26 mouse cellular contexts compared by ENCODE assay signal in the genomic region with DNA sequence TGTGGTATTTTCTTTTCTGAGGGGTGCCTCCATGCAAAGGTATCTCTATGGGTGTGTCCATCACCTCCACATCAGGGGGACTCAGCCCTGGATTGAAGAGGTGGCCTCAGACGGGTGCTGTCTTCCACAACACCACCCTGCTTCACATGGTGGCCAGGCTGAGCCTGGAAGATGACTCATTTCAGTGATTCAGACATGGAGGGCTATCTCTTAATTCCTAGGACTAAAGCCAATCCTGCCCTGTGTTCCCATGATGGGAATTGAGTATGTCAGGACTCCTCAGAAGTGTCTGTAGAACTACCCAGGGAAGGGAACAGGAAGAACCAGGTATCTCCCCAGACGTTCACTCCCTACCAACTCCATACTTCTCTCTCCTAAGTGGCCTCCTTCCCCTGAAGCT. TPM values are rescaled to one million over a fixed set of nuclear protein-coding genes. Genes with fewer than 3 reads are reported as not detected.
DNase-seq lines count a peak whose midpoint lies in the region; ATAC-seq and TF ChIP-seq lines count a peak whose summit lies in the region.
"Had no signal": no experiment of that assay in that cellular context is flagged by ENCODE, and none has a peak within 500 bp of the region (broad histone marks: within the 10 kb centered on the region; RNA-seq: fewer than 3 reads in every experiment).

No protein-coding gene starts in this region.

- H3K4me3 ChIP-seq in lung, postnatal 0 days (ENCODE audit: low read depth, low read length), result no peak overlapping the region
- no peak overlapping the region for H3K4me3 ChIP-seq in C2C12 (ENCODE audit: insufficient read depth, poor library complexity, severe bottlenecking)
- H3K4me3 ChIP-seq in liver, embryonic 12.5 days, result no peak overlapping the region
- H3K4me3 ChIP-seq in forebrain, embryonic 12.5 days (replicated peaks), result no peak overlapping the region
- H3K4me3 ChIP-seq: embryonic facial prominence, embryonic 13.5 days; embryonic facial prominence, embryonic 15.5 days; erythroblast, embryonic 14.5 days; forebrain, embryonic 10.5 days; forebrain, embryonic 13.5 days; forebrain, embryonic 15.5 days had no signal

- no peaks in the 10 kb centered on the region for H3K79me3 ChIP-seq in C2C12 (ENCODE audit: low read depth)

- no peak overlapping the region for H3K27ac ChIP-seq in lung, postnatal 0 days (ENCODE audit: low read length)
- H3K27ac ChIP-seq in liver, embryonic 12.5 days, result no peak overlapping the region
- H3K27ac ChIP-seq in forebrain, embryonic 12.5 days, result no peak overlapping the region
- H3K27ac ChIP-seq: embryonic facial prominence, embryonic 13.5 days; embryonic facial prominence, embryonic 15.5 days; forebrain, embryonic 10.5 days; forebrain, embryonic 13.5 days; forebrain, embryonic 15.5 days had no signal

- no peak for TF ChIP-seq EP300 in lung, postnatal 0 days (IDR thresholded peaks at IDR 0.05)

- H3K4me2 ChIP-seq in lung, postnatal 0 days (replicated peaks; ENCODE audit: low read depth, low read length), result no peak overlapping the region
- H3K4me2 ChIP-seq in liver, embryonic 12.5 days, result no peak overlapping the region
- H3K4me2 ChIP-seq in forebrain, embryonic 12.5 days, result no peak overlapping the region
- H3K4me2 ChIP-seq: embryonic facial prominence, embryonic 13.5 days; embryonic facial prominence, embryonic 15.5 days; forebrain, embryonic 13.5 days; forebrain, embryonic 15.5 days had no signal

- no peak overlapping the region for H3K9ac ChIP-seq in lung, postnatal 0 days (replicated peaks; ENCODE audit: low read depth)
- H3K9ac ChIP-seq in liver, embryonic 12.5 days, result no peak overlapping the region
- H3K9ac ChIP-seq in forebrain, embryonic 12.5 days, result no peak overlapping the region
- H3K9ac ChIP-seq: embryonic facial prominence, embryonic 13.5 days; embryonic facial prominence, embryonic 15.5 days; forebrain, embryonic 13.5 days; forebrain, embryonic 15.5 days; forebrain, postnatal 0 days had no signal

- 72% methylated on average over 2 of the region's 2 CpGs for WGBS in lung, postnatal 0 days
- WGBS in liver, embryonic 12.5 days (ENCODE audit: insufficient replicate concordance), result 49% methylated on average over 2 of the region's 2 CpGs
- 76% methylated on average over 2 of the region's 2 CpGs for WGBS in forebrain, embryonic 12.5 days

- no peak for TF ChIP-seq CTCF in lung, postnatal 0 days (IDR thresholded peaks at IDR 0.05)
- no peak for TF ChIP-seq CTCF in C2C12 (IDR thresholded peaks at IDR 0.05; ENCODE audit: control insufficient read depth, insufficient read depth, insufficient read length)

- ATAC-seq in lung, postnatal 0 days, result no peak
- ATAC-seq in liver, embryonic 12.5 days, result no peak
- ATAC-seq in forebrain, embryonic 12.5 days (ENCODE audit: low FRiP score), result no peak
- ATAC-seq: forebrain, embryonic 13.5 days; forebrain, embryonic 15.5 days; forebrain, postnatal 0 days had no signal

- no peak overlapping the region for H3ac ChIP-seq in C2C12 (ENCODE audit: control insufficient read depth, insufficient read length, low read depth)

- no peaks in the 10 kb centered on the region for H3K9me3 ChIP-seq in lung, postnatal 0 days (ENCODE audit: low read length)
- no peaks in the 10 kb centered on the region for H3K9me3 ChIP-seq in liver, embryonic 12.5 days (replicated peaks)
- no peaks in the 10 kb centered on the region for H3K9me3 ChIP-seq in forebrain, embryonic 12.5 days
- H3K9me3 ChIP-seq: embryonic facial prominence, embryonic 13.5 days; embryonic facial prominence, embryonic 15.5 days; forebrain, embryonic 10.5 days; forebrain, embryonic 13.5 days; forebrain, embryonic 15.5 days had no signal

- DNase-seq in lung, postnatal 0 days (ENCODE audit: low spot score), result peak; percentile 4
- no peak for DNase-seq in lung, postnatal 25 days (ENCODE audit: low spot score)
- DNase-seq in 3T3-L1 (ENCODE audit: low read depth, low spot score), result peak; percentile 80
- peak; percentile 79 for DNase-seq in NIH3T3 (ENCODE audit: low read depth)
- no peak for DNase-seq in lung, adult 18-20 months
- DNase-seq: adrenal gland, adult 2 months; adrenal gland, postnatal 10 days; adrenal gland, postnatal 25 days; B cell, adult 2 months; cerebellum, adult 11 months; cerebellum, adult 18-20 months; cerebellum, adult 8-10 months; cerebellum, adult 9-11 months; cerebellum, postnatal 14 days; cerebellum, postnatal 36 days; embryo, embryonic 11 days; forebrain, postnatal 0 days had no signal

- H3K79me2 ChIP-seq in C2C12 (ENCODE audit: control insufficient read depth, insufficient read depth), result no peaks in the 10 kb centered on the region

- H3K27me3 ChIP-seq in lung, postnatal 0 days (replicated peaks; ENCODE audit: insufficient read depth, low read length), result no peaks in the 10 kb centered on the region
- H3K27me3 ChIP-seq in C2C12 (ENCODE audit: control insufficient read depth, insufficient read depth, insufficient read length), result peaks cover 9% of the 10 kb centered on the region
- H3K27me3 ChIP-seq in liver, embryonic 12.5 days (replicated peaks), result no peaks in the 10 kb centered on the region
- H3K27me3 ChIP-seq in forebrain, embryonic 12.5 days, result 0 out of 2 replicates have a peak, but pooled peaks cover 7% of the 10 kb centered on the region
- H3K27me3 ChIP-seq: embryonic facial prominence, embryonic 13.5 days; embryonic facial prominence, embryonic 15.5 days; forebrain, embryonic 13.5 days; forebrain, embryonic 15.5 days had no signal

- no peaks in the 10 kb centered on the region for H3K36me3 ChIP-seq in lung, postnatal 0 days (ENCODE audit: insufficient read depth, low read length)
- no peaks in the 10 kb centered on the region for H3K36me3 ChIP-seq in C2C12 (ENCODE audit: control insufficient read depth, insufficient read depth)
- no peaks in the 10 kb centered on the region for H3K36me3 ChIP-seq in liver, embryonic 12.5 days
- no peaks in the 10 kb centered on the region for H3K36me3 ChIP-seq in forebrain, embryonic 12.5 days (replicated peaks)
- H3K36me3 ChIP-seq: embryonic facial prominence, embryonic 13.5 days; embryonic facial prominence, embryonic 15.5 days; forebrain, embryonic 10.5 days; forebrain, embryonic 15.5 days had no signal

- no peaks in the 10 kb centered on the region for H3K4me1 ChIP-seq in lung, postnatal 0 days (ENCODE audit: insufficient read depth, low read depth, low read length)
- H3K4me1 ChIP-seq in liver, embryonic 12.5 days, result no peaks in the 10 kb centered on the region
- no peaks in the 10 kb centered on the region for H3K4me1 ChIP-seq in forebrain, embryonic 12.5 days
- H3K4me1 ChIP-seq: forebrain, embryonic 10.5 days; forebrain, embryonic 13.5 days; forebrain, embryonic 15.5 days had no signal

TF ChIP-seq in C2C12, 6 proteins besides CTCF, POLR2A, EP300 and RAD21:
- TF ChIP-seq FOSL1 (IDR thresholded peaks at IDR 0.05; ENCODE audit: insufficient read depth, low read length, poor library complexity, severe bottlenecking) (peak; percentile 48), MYOD1 (IDR thresholded peaks at IDR 0.05; ENCODE audit: control insufficient read depth, insufficient read length, low read depth) (no peak), MAX (IDR thresholded peaks at IDR 0.05) (peak; percentile 26)
TF ChIP-seq in C2C12: peak in this region for 2.

RNA-seq across cellular contexts. Expression of a gene that starts 32.5 kb away (rescaled TPM):
- 344 and 387 TPM in 2 replicates for polyA plus RNA-seq in lung, postnatal 0 days (2015; fragmentation: Nextera tagmentation; extraction: Ambion mirVana)
- 3.8 TPM for polyA plus RNA-seq in C2C12 (2012; fragmentation: generic; extraction: Trizol)
- polyA plus RNA-seq in liver, embryonic 12.5 days (2016; fragmentation: Nextera tagmentation; extraction: Ambion mirVana), result 14.1 and 14.4 TPM in 2 replicates
- 11.2 and 14.7 TPM in 2 replicates for polyA plus RNA-seq in forebrain, embryonic 12.5 days (2016; fragmentation: Nextera tagmentation; extraction: Ambion mirVana)
- polyA plus RNA-seq: erythroblast, embryonic 14.5 days had no signal

Comparison
In these comparisons a context has a peak if more than half of its experiments do, and no peak if none do; other contexts are left out.
1. DNase-seq: peak in lung, postnatal 0 days (single experiment), 3T3-L1 (single experiment) and NIH3T3 (single experiment); none in lung, postnatal 25 days (single experiment) and lung, adult 18-20 months (0 of 2).
2. RNA of a gene that starts 32.5 kb away (polyA plus RNA-seq): 344 to 387 TPM in lung, postnatal 0 days; 11.2 to 14.7 TPM in forebrain, embryonic 12.5 days, 14.1 to 14.4 TPM in liver, embryonic 12.5 days and 3.8 TPM in C2C12 (single experiment); every median in the first group is over 10 times any median in the second.